Mouse (Mus musculus) effector memory CD4-positive, alpha-beta T cell, adult 7 months (primary cell): ENCODE data around the gene Oas1h. TPM values are rescaled to one million over a fixed set of nuclear protein-coding genes. Genes with fewer than 3 reads are reported as not detected.

Experiments used
- polyA plus RNA-seq: library from polyadenylated mRNA; unstranded; fragments of 100-300 nt; shearing (Covaris generic); gene quantifications from one replicate; pipeline ENCODE4 v1.2.1, GENCODE M21; 2017

The Oas1h gene
- polyA plus RNA-seq = not detected

GRCm38 (mm10) chr5:120861121-120861520 is at the start of gene Oas1h:
Gene Oas1h, plus strand, starts transcription at chr5:120861421.

GRCm38 (mm10) chr5:120811951-120812819 is 49.0 kb upstream of the Oas1h start, which contains the start of gene Oas1c:
Gene Oas1c, minus strand, starts transcription at chr5:120812514.

GRCm38 (mm10) chr5:120847067-120847466 is 14.2 kb upstream of the Oas1h start, which contains the start of gene Oas1f:
Gene Oas1f, plus strand, starts transcription at chr5:120847367.

GRCm38 (mm10) chr5:120887413-120887812 is 26.2 kb downstream of the Oas1h start, which contains the start of gene Oas1g:
Gene Oas1g, minus strand, starts transcription at chr5:120887613.

GRCm38 (mm10) chr5:120906791-120907733 is 45.8 kb downstream of the Oas1h start, which contains the start of gene Oas1a:
Gene Oas1a, minus strand, starts transcription at chr5:120907521.

GRCm38 (mm10) chr5:120914204-120914603 is 53.0 kb downstream of the Oas1h start, which contains the start of gene Oas1d:
Gene Oas1d, plus strand, starts transcription at chr5:120914536.

Other genes starting within 250 kb of the Oas1h start
- gene Rita1, start 248.8 kb upstream of the Oas1h start, polyA plus RNA-seq = 4.9 TPM
- 82.4 TPM for gene Ddx54, start 248.7 kb upstream of the Oas1h start, polyA plus RNA-seq
- gene Cfap73, start 227.2 kb upstream of the Oas1h start, polyA plus RNA-seq = not detected
- gene Rasal1, start 212.6 kb upstream of the Oas1h start, polyA plus RNA-seq = 12.2 TPM
- 282 TPM for gene Dtx1, start 149.5 kb upstream of the Oas1h start, polyA plus RNA-seq
- gene Oas2, start 111.6 kb upstream of the Oas1h start, polyA plus RNA-seq = 0.45 TPM
- gene Oas3, start 83.8 kb upstream of the Oas1h start, polyA plus RNA-seq = 20.1 TPM
- not detected for gene Oas1e, start 65.9 kb upstream of the Oas1h start, polyA plus RNA-seq
- gene Oas1c, start 48.9 kb upstream of the Oas1h start, polyA plus RNA-seq = 7.9 TPM
- not detected for gene Oas1f, start 14.1 kb upstream of the Oas1h start, polyA plus RNA-seq
- gene Oas1g, start 26.2 kb downstream of the Oas1h start, polyA plus RNA-seq = not detected
- gene Oas1a, start 46.1 kb downstream of the Oas1h start, polyA plus RNA-seq = 39.7 TPM
- gene Oas1d, start 53.1 kb downstream of the Oas1h start, polyA plus RNA-seq = not detected
- 0.67 TPM for gene Rph3a, start 148.7 kb downstream of the Oas1h start, polyA plus RNA-seq